Mouse (Mus musculus) midbrain, embryonic 10.5 days (tissue): ENCODE results near the gene Cybrd1. TPM values are rescaled to one million over a fixed set of nuclear protein-coding genes. Genes with fewer than 3 reads are reported as not detected.

ENCODE experiments used
- DNase-seq: peaks from one replicate; pipeline ENCODE4 v3.0.0-alpha.2; 2017; ENCODE audit warnings: low spot score
- H3K27ac ChIP-seq: fragments of 300-500 bp; sonication (generic); replicated peaks from 2 replicates; pipeline ENCODE4 v1.5.1; 2016; ENCODE audit warnings: mild to moderate bottlenecking
- H3K27me3 ChIP-seq: fragments of 300-500 bp; sonication (generic); 2 replicates; pipeline ENCODE4 v1.6.1; 2016; ENCODE audit warnings: low read depth, mild to moderate bottlenecking; ENCODE audit not compliant: poor library complexity, severe bottlenecking
- H3K36me3 ChIP-seq: fragments of 300-500 bp; sonication (generic); 2 replicates; pipeline ENCODE4 v1.6.1; 2016; ENCODE audit warnings: mild to moderate bottlenecking, moderate library complexity
- H3K4me1 ChIP-seq: fragments of 300-500 bp; sonication (generic); 2 replicates; pipeline ENCODE4 v1.6.1; 2016
- H3K4me3 ChIP-seq: fragments of 300-500 bp; sonication (generic); 2 replicates; pipeline ENCODE4 v1.5.1; 2016; ENCODE audit warnings: mild to moderate bottlenecking, moderate library complexity
- H3K9me3 ChIP-seq: fragments of 300-500 bp; sonication (generic); replicated peaks from 2 replicates; pipeline ENCODE4 v1.6.1; 2016; ENCODE audit warnings: mild to moderate bottlenecking
- WGBS: fragments of 180-500 bp; shearing (Covaris S2); methylation state at CpG from one replicate; pipeline ENCODE4 v1.1.7; 2016; 5-methylcytosine and 5-hydroxymethylcytosine counted together
- polyA plus RNA-seq: library from polyadenylated mRNA; unstranded; fragments of >200 nt; fragmentation: Nextera tagmentation; extraction: Ambion mirVana; gene quantifications from 2 replicates; pipeline ENCODE4 v1.2.1, GENCODE M21; 2016

The Cybrd1 gene
- polyA plus RNA-seq, 1 experiment from 2014 or later = 0.23 TPM

DNA sequence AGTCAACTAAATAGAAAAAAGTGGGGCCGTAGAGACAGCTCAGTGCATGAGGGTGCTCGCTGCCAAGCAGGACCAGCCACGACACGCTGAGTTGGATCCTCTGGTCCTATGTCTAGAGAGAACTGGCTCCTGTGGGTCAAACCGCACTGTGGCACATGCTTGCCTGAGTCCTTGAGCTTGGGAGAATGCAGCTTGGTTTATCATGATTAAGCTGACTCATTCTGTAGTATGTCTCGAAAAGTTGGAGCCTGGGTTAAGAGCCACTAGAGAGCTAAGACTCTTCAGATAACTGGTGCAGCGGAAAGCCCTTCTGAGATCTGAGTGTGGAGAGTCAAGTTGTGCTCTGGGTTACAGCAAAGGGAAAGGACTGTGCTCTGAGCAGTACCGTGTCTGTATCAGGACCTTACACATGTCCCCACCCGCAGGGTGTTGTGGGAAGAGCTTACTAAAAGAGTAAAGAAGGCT lies 16.4 kb downstream of the Cybrd1 start:
- Histone ChIP-seq H3K4me3 (no peak overlapping the region), H3K27me3 (no peaks in the 10 kb centered on the region), H3K4me1 (no peaks in the 10 kb centered on the region), H3K9me3 (0 out of 2 replicates have a peak, but pooled peaks cover 4% of the 10 kb centered on the region), H3K27ac (no peak overlapping the region), H3K36me3 (no peaks in the 10 kb centered on the region)
- WGBS = 88% methylated on average over 9 of the region's 9 CpGs
- no peak for DNase-seq

DNA sequence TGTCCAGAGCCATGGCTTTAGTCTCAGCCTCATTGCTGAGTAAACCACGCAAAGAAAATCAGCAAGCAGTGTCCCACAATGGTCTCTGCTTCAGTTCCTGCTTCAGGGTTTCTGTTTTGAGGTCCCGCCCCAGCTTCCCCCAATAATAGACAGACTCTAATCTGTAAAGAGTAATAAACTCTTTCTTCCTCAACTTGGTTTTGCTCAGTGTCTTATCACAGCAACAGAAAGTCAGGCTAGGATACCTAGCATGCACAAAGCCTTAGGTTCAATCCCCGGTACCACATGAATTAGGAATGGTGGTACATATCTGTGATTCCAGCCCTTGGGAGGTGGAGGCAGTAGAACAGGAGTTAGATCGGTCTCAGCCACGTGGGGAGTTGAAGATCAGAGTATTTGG lies 17.1 kb downstream of the Cybrd1 start:
- Histone ChIP-seq H3K9me3 (0 out of 2 replicates have a peak, but pooled peaks cover 4% of the 10 kb centered on the region), H3K36me3 (no peaks in the 10 kb centered on the region), H3K4me1 (no peaks in the 10 kb centered on the region), H3K27ac (no peak overlapping the region), H3K4me3 (no peak overlapping the region), H3K27me3 (no peaks in the 10 kb centered on the region)
- WGBS = 75% methylated on average over 5 of the region's 5 CpGs
- no peak for DNase-seq

DNA sequence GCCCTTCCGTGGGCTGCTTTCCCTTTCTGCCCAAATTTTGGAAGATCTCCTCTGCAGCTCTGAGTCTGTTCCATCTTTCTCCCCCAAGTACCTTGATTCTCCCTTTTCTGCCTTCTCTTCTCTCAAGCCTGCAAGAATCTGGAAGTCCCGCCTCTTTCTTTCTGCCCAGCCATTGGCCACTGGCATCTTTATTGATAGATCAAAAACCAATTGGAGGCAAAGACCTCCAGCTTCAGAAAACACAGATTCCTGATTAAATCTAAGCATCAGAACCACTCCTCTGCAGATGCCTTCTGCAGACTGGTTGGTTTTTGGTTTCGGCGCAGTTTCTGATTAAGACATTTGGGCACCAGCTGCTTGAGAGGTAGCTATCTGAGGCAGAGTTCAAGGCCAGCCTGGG lies 22.9 kb downstream of the Cybrd1 start:
- no peak for DNase-seq
- WGBS = 69% methylated on average over 4 of the region's 4 CpGs
- Histone ChIP-seq H3K27me3 (no peaks in the 10 kb centered on the region), H3K4me1 (no peaks in the 10 kb centered on the region), H3K36me3 (no peaks in the 10 kb centered on the region), H3K9me3 (0 out of 2 replicates have a peak, but pooled peaks cover 4% of the 10 kb centered on the region), H3K27ac (no peak overlapping the region), H3K4me3 (no peak overlapping the region)

DNA sequence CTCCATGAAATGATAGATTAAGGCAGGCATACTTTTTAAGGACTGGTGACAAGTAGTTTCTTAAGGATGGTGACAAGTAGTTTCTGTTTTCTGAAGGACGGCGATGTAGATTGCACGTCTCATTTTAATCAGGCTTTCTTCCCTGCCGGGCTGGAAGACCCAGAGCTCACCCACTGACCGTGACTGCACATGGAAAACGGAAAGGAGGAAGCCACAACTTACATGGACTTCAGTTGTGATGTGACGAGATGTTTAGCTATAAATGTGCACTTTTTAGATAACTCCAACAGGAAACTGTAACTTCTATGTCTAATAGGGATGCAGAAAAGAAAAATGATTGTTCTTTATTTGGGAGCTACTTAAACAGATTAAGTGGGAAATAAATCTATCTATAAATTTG lies 24.7 kb downstream of the Cybrd1 start:
- 80% methylated on average over 7 of the region's 7 CpGs for WGBS

DNA sequence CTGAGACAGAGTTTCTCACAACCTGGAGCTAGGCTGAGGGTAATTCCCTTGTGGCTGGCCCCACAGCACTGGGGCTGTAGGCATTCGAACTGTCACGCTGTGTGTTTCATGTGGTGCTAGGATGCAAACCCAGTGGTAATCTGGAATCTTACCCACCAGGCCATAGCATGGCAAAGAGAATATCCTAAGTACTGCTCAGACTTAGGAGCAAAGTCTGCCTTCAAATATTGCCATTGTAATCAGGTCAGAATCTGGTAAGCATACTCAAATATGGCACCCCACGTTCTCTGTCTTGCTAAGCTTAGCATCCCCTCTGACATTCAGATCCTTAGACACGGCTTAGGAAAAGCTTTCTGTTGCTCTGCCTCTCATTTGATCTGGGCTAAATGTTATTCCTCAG lies 28.1 kb downstream of the Cybrd1 start:
- H3K27me3 ChIP-seq = no peaks in the 10 kb centered on the region
- no peak overlapping the region for H3K27ac ChIP-seq
- no peaks in the 10 kb centered on the region for H3K9me3 ChIP-seq
- H3K4me1 ChIP-seq = 0 out of 2 replicates have a peak, but pooled peaks cover 2% of the 10 kb centered on the region
- no peak for DNase-seq
- 84% methylated on average over 4 of the region's 4 CpGs for WGBS
- no peaks in the 10 kb centered on the region for H3K36me3 ChIP-seq
- no peak overlapping the region for H3K4me3 ChIP-seq

More for the DNA sequence above, 24.7 kb downstream of the Cybrd1 start:
- no peaks in the 10 kb centered on the region for H3K27me3 ChIP-seq
- H3K27ac ChIP-seq = no peak overlapping the region
- no peak overlapping the region for H3K4me3 ChIP-seq
- H3K36me3 ChIP-seq = no peaks in the 10 kb centered on the region
- no peaks in the 10 kb centered on the region for H3K4me1 ChIP-seq
- H3K9me3 ChIP-seq = no peaks in the 10 kb centered on the region
- no peak for DNase-seq

DNA sequence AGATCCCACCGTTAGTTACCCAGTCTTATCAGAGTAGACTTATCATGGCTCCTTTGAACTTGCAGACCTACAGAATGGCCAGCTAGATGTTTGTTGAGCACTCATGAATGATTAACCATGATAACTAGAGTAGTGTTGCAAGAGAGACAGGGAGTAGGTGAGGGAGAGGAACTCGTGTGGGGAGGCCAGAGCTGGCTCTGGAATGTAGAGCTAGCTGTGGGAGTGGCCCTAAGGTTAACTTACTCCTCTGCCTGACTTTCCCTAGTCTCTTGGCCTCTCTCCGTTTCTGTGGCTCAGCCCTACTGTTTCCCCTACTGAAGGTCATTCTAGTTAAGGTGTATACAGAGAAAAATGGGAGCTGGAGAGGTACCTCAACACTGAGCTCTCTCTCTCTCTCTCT lies 28.5 kb downstream of the Cybrd1 start:
- no peaks in the 10 kb centered on the region for H3K27me3 ChIP-seq
- no peak overlapping the region for H3K27ac ChIP-seq
- H3K36me3 ChIP-seq = no peaks in the 10 kb centered on the region
- no peaks in the 10 kb centered on the region for H3K9me3 ChIP-seq
- 61% methylated on average over 3 of the region's 3 CpGs for WGBS
- no peak overlapping the region for H3K4me3 ChIP-seq
- 0 out of 2 replicates have a peak, but pooled peaks cover 2% of the 10 kb centered on the region for H3K4me1 ChIP-seq
- DNase-seq = no peak

DNA sequence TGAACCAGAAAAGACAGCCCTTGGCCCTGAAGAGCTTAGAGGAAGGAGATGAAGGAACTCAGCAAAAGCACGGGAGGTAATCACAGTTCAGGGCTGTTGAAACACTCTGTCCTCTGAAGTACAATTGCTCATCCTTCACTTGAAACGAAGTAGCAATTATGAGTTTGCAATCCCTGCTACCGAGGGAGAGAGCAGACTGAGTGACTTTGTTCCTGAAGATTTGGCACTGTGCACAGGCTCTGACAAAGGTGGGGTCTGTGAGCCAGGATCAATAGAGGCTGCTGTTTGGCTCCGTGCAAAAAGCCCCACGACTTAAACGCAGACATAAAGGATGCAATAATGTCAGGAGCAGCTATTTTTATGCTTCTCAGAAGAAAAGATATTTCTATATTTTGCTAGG lies 30.1 kb downstream of the Cybrd1 start:
- WGBS = 69% methylated on average over 6 of the region's 6 CpGs
- 0 out of 2 replicates have a peak, but pooled peaks cover 2% of the 10 kb centered on the region for H3K4me1 ChIP-seq
- H3K4me3 ChIP-seq = no peak overlapping the region
- H3K27ac ChIP-seq = no peak overlapping the region
- H3K36me3 ChIP-seq = no peaks in the 10 kb centered on the region
- H3K9me3 ChIP-seq = no peaks in the 10 kb centered on the region
- no peaks in the 10 kb centered on the region for H3K27me3 ChIP-seq
- no peak for DNase-seq

DNA sequence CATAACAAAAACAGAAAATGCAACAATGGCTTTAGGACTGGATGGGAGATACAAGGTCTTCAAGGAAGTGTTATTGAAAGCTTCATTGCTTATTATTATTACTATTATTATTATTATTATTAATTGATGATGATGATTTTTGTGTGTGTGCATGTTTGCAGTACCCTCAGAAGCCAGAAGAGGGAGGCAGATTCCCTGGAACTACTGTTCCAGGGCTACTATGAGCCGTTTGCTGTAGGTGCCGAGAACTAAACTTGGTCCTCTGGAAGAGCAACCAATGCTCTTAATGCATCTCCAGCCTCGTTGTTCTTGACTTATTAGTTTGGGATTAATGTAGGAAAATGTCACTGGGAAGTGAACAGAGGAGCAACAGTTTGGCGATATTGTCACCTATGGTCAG lies 34.4 kb downstream of the Cybrd1 start:
- WGBS = 87% methylated on average over 4 of the region's 4 CpGs
- 0 out of 2 replicates have a peak, but pooled peaks cover 2% of the 10 kb centered on the region for H3K4me1 ChIP-seq
- no peaks in the 10 kb centered on the region for H3K27me3 ChIP-seq
- H3K36me3 ChIP-seq = no peaks in the 10 kb centered on the region
- no peak overlapping the region for H3K27ac ChIP-seq
- no peaks in the 10 kb centered on the region for H3K9me3 ChIP-seq
- no peak overlapping the region for H3K4me3 ChIP-seq
- no peak for DNase-seq

DNA sequence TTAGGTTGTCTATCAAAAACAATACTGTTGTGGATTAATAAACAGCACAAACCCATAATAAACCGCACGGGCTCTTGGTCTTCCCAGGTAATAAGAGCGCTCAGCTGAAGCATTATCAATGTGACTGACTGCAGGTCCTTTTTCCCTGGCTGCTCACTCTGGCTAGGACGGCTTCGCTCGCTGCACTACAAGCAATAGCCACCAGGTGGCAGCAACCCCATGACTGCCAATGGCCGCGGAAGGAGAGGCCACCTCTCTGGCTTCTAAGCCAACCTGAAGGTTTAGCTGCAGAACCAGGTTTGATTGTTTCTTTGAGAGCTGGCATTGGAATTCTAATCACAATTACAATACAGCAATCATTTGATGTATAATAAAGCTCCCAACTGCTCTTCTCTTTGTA lies 37.8 kb downstream of the Cybrd1 start:
- DNase-seq = peak; percentile 84
- Histone ChIP-seq H3K36me3 (no peaks in the 10 kb centered on the region), H3K27me3 (no peaks in the 10 kb centered on the region), H3K9me3 (no peaks in the 10 kb centered on the region), H3K27ac (no peak overlapping the region), H3K4me1 (peaks cover 3% of the 10 kb centered on the region; the same call in 1 of the 2 replicates), H3K4me3 (no peak overlapping the region)
- 11% methylated on average over 8 of the region's 8 CpGs for WGBS

DNA sequence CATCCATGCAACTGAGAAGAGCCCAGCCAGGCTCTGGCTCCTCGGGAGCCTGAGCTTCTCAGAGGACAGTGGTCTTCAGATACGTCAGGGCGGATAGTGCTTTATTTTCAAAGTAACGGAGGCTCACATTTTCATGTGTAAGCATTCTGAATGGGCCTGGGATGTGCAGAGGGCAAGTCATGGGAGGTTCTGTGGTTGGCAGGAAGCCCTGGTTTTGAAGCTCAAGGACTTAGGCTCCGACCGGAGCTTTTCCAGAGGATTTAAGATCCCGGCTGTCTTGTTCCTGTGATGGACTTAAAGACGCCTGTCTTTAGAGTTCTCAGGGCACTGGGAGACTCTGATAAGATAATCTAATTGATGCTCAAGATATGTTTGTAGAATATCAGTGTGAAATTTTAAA lies 38.7 kb downstream of the Cybrd1 start:
- Histone ChIP-seq H3K27me3 (no peaks in the 10 kb centered on the region), H3K4me1 (peaks cover 5% of the 10 kb centered on the region; the same call in 1 of the 2 replicates), H3K9me3 (no peaks in the 10 kb centered on the region), H3K27ac (no peak overlapping the region), H3K36me3 (no peaks in the 10 kb centered on the region), H3K4me3 (no peak overlapping the region)
- WGBS = 91% methylated on average over 8 of the region's 8 CpGs
- no peak for DNase-seq

DNA sequence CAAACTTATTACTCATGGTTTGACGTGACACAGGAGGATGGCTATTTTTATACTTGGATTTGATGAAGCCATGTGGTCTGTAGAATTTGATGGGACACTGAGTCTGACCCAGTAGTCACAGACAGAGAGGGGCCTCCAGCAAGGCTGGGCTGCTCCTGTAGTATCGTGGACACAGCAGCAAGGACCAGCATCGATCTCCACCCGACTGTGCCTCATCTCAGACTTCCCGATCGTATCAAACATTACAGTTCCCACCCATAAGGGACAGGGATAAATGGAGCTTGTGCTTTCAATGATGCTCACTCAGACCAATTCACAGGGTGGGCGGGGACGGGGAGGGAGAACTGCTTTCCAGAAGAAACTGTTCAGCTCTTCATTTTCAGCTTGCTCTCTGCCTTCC lies 40.2 kb downstream of the Cybrd1 start:
- no peak overlapping the region for H3K27ac ChIP-seq
- peaks cover 5% of the 10 kb centered on the region; the same call in 1 of the 2 replicates for H3K4me1 ChIP-seq
- H3K27me3 ChIP-seq = no peaks in the 10 kb centered on the region
- WGBS = 92% methylated on average over 8 of the region's 8 CpGs
- no peaks in the 10 kb centered on the region for H3K9me3 ChIP-seq
- no peaks in the 10 kb centered on the region for H3K36me3 ChIP-seq
- no peak overlapping the region for H3K4me3 ChIP-seq
- DNase-seq = no peak

DNA sequence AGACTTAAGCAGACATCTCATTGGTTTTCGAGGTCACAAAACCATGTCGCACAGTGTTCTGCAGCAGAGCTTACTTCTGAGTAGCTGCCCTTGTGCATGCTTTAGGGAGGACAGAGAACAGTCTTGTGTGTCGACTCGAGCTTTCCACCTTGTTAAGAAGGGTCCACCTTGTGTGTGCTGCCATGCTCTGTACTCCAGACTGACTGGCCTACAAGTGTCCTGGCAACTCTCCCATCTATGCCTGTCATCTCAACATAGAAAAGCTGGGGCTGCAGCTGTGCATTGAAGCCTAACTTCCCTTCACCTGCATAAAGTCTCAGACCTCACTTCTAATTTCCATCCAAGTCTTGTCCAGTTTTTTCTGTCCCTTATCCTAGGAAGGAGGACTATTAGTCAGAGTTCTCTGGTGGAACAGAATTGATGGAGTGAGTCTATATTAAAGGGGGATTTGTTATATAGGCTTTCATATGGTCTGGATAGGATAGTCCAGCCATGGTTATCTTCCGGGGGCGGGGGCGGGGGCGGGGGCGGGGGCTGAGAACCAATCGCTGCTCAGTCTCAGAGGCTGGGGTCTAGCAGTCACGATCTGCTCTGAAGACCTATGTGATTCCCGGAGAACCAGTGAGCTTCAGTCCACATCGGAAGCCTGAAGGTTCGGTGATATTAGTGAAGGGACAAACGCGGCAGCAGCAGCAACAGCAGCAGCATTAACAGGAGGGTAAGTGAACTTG lies 42.0 kb downstream of the Cybrd1 start:
- H3K9me3 ChIP-seq = no peaks in the 10 kb centered on the region
- no peaks in the 10 kb centered on the region for H3K36me3 ChIP-seq
- WGBS = 88% methylated on average over 16 of the region's 16 CpGs
- H3K27me3 ChIP-seq = no peaks in the 10 kb centered on the region
- no peak overlapping the region for H3K4me3 ChIP-seq
- no peak for DNase-seq
- no peak overlapping the region for H3K27ac ChIP-seq
- peaks cover 5% of the 10 kb centered on the region; the same call in 1 of the 2 replicates for H3K4me1 ChIP-seq

DNA sequence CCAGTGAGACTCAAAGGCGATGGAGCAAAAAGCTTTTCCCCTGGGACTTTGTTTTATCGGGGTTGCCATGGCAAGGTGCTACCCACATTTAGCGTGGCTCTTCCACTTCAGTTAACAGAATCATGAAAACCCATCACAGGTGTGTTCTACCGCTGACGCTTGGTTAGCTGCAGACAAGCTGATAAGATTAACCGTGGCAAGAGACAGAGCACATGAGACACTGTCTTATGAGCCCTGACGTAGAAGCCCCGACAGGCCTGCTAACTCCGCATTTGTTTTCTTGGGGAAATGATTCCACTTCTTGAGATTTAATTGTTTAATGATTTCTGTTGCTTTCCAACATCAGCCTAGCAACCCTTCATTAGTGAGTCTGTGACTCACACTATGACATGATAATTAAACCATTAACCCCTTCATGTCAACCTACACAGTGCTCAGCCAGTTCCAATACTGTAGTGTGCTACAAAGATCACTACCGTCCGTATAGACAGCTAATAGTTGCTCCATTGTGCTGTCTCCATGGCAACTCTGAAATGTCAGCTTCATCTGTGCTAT lies 42.7 kb downstream of the Cybrd1 start:
- H3K27me3 ChIP-seq = no peaks in the 10 kb centered on the region
- no peak for DNase-seq
- H3K36me3 ChIP-seq = no peaks in the 10 kb centered on the region
- WGBS = 85% methylated on average over 11 of the region's 11 CpGs
- H3K4me3 ChIP-seq = no peak overlapping the region
- H3K4me1 ChIP-seq = peaks cover 5% of the 10 kb centered on the region; the same call in 1 of the 2 replicates
- H3K27ac ChIP-seq = no peak overlapping the region
- H3K9me3 ChIP-seq = no peaks in the 10 kb centered on the region
